Mouse (Mus musculus): ENCODE results near the gene Gm10053. TPM values are rescaled to one million over a fixed set of nuclear protein-coding genes. Genes with fewer than 3 reads are reported as not detected.

Gene Gm10053
- polyA plus RNA-seq, 1 experiment: 14.2 TPM

- no peaks in the 10 kb centered on the region for H3K36me3 ChIP-seq (ENCODE audit: control insufficient read depth, insufficient read depth, low read length)
- no peak within 1 kb of the TSS for H3K27ac ChIP-seq (ENCODE audit: control insufficient read depth, insufficient read depth, low read depth, low read length)
These were observed 13.7 kb upstream of the Gm10053 start, which contains the start of gene Pgm5 for GRCm38 (mm10) chr19:24861612-24862451. Pgm5 (minus strand) TSS chr19:24861855.

DNA sequence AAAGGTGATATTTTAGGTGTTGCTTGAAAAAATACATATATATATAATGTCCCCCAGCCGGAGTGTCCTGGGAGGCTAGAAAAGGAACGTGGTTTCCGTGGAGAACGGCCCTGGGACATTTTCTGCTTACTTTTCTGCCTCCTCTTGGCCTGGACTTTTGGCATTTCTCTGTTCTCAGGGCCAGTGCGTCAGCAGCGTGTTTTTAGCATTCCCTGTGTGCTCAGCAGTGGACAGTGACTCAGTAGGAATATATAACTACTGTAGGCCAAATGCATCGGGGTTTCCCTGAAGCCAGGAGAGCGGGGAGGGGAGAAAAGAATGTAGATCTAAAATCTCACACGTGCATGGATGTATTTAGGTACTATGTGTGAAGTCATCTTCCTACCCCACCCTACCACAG lies 10.1 kb upstream of the Gm10053 start:
- H3K36me3 ChIP-seq (ENCODE audit: control insufficient read depth, insufficient read depth, low read length): no peaks in the 10 kb centered on the region
- H3K27ac ChIP-seq (ENCODE audit: control insufficient read depth, insufficient read depth, low read depth, low read length): no peak overlapping the region
- no peaks in the 10 kb centered on the region for H3K27me3 ChIP-seq (ENCODE audit: control insufficient read depth, insufficient read depth, low read length)
- H3K4me1 ChIP-seq (ENCODE audit: control insufficient read depth, insufficient read depth, low read length): peaks cover 3% of the 10 kb centered on the region; the same call in 1 of the 2 replicates
- no peak overlapping the region for H3K4me3 ChIP-seq (ENCODE audit: control insufficient read depth, low read depth, low read length)
- TF ChIP-seq CTCF (IDR thresholded peaks at IDR 0.05; ENCODE audit: control insufficient read depth, insufficient read depth, insufficient replicate concordance, low read depth, low read length) (no peak), POLR2A (IDR thresholded peaks at IDR 0.05; ENCODE audit: control insufficient read depth, low read depth, low read length) (no peak)

More at GRCm38 (mm10) chr19:24861612-24862451, 13.7 kb upstream of the Gm10053 start, which contains the start of gene Pgm5:
- no peaks in the 10 kb centered on the region for H3K27me3 ChIP-seq (ENCODE audit: control insufficient read depth, insufficient read depth, low read length)
- peaks cover 3% of the 10 kb centered on the region; the same call in 1 of the 2 replicates for H3K4me1 ChIP-seq (ENCODE audit: control insufficient read depth, insufficient read depth, low read length)
- no peak for TF ChIP-seq CTCF (IDR thresholded peaks at IDR 0.05; ENCODE audit: control insufficient read depth, insufficient read depth, insufficient replicate concordance, low read depth, low read length)
- peak within 1 kb of the TSS; percentile 38 for H3K4me3 ChIP-seq (ENCODE audit: control insufficient read depth, low read depth, low read length)

DNA sequence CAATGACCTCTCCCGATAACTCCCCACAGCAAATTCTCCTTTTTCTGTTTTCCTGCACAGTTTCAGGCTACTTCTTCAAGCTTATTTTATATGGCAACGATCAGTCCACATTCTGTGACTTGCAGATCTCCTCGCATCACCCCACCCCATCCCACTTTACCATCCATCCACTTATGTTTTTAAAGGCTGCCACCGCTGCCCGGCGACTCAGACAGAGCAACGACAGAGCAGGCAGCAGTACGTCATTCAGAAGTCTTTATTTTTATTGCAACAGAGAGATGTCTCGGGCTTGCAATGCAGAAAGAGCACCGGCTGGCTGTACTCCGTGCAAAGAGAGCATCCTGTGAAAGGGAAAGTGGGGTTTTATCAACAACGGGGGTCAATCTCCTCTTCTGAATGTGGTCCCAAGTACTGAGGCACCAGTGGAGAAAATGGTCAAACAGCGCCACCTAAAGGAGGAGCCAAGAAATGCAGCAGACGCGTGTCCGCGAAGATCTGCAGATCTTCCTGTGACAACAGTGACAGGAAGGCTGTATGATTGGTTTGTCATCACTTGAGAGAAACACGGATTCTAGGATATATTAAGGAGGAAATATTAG lies 4.3 kb upstream of the Gm10053 start:
- TF ChIP-seq CTCF (IDR thresholded peaks at IDR 0.05; ENCODE audit: control insufficient read depth, insufficient read depth, insufficient replicate concordance, low read depth, low read length) (peak; percentile 98), POLR2A (IDR thresholded peaks at IDR 0.05; ENCODE audit: control insufficient read depth, low read depth, low read length) (no peak)
- no peaks in the 10 kb centered on the region for H3K27me3 ChIP-seq (ENCODE audit: control insufficient read depth, insufficient read depth, low read length)
- peak overlapping the region; percentile 49 for H3K4me3 ChIP-seq (ENCODE audit: control insufficient read depth, low read depth, low read length)
- no peaks in the 10 kb centered on the region for H3K36me3 ChIP-seq (ENCODE audit: control insufficient read depth, insufficient read depth, low read length)
- peaks cover 3% of the 10 kb centered on the region; the same call in 1 of the 2 replicates for H3K4me1 ChIP-seq (ENCODE audit: control insufficient read depth, insufficient read depth, low read length)
- H3K27ac ChIP-seq (ENCODE audit: control insufficient read depth, insufficient read depth, low read depth, low read length): no peak overlapping the region

DNA sequence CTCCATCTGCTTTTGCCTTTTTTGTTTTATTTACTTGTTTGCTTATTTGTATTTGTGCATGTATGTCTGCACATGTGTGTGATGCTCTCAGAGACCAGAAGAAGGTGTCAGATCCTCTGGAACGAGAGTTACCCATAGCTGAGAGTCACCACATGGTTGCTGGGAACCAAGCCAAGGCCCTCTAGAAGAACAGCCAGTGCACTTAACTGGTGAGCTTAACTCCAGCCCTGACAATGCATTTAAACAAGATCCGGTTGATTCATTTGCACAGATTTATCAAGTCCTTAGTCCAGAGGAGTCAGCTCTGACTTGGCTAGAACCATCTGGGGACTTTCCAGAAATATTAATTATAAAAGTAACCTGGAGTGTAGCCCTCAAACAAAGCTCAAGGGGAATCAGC lies 1.6 kb upstream of the Gm10053 start:
- no peaks in the 10 kb centered on the region for H3K36me3 ChIP-seq (ENCODE audit: control insufficient read depth, insufficient read depth, low read length)
- H3K27me3 ChIP-seq (ENCODE audit: control insufficient read depth, insufficient read depth, low read length): no peaks in the 10 kb centered on the region
- H3K4me3 ChIP-seq (ENCODE audit: control insufficient read depth, low read depth, low read length): no peak overlapping the region
- H3K4me1 ChIP-seq (ENCODE audit: control insufficient read depth, insufficient read depth, low read length): peaks cover 3% of the 10 kb centered on the region; the same call in 1 of the 2 replicates
- TF ChIP-seq POLR2A (IDR thresholded peaks at IDR 0.05; ENCODE audit: control insufficient read depth, low read depth, low read length): no peak
- no peak for TF ChIP-seq CTCF (IDR thresholded peaks at IDR 0.05; ENCODE audit: control insufficient read depth, insufficient read depth, insufficient replicate concordance, low read depth, low read length)
- no peak overlapping the region for H3K27ac ChIP-seq (ENCODE audit: control insufficient read depth, insufficient read depth, low read depth, low read length)

DNA sequence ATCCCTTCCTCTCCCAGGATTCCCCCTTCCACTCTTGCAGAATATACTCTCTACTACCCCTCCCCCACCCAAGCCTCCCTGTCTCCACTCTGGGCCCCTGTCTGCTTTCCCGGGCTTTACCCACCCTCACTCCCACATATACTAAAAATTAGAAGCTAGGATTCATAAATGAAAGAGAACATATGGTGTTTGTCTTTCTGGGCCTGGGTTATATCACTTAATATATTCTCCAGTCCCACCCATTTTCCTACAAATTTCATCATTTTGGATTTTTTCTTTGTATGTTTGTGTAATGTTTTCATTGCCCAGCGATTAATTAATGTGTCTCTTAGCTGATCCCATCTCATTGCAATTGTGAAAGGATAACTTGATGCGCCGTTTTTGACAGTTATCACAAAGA lies 5.8 kb downstream of the Gm10053 start:
- H3K27me3 ChIP-seq (ENCODE audit: control insufficient read depth, insufficient read depth, low read length): no peaks in the 10 kb centered on the region
- H3K4me1 ChIP-seq (ENCODE audit: control insufficient read depth, insufficient read depth, low read length): no peaks in the 10 kb centered on the region
- H3K27ac ChIP-seq (ENCODE audit: control insufficient read depth, insufficient read depth, low read depth, low read length): no peak overlapping the region
- TF ChIP-seq POLR2A (IDR thresholded peaks at IDR 0.05; ENCODE audit: control insufficient read depth, low read depth, low read length) (no peak), CTCF (IDR thresholded peaks at IDR 0.05; ENCODE audit: control insufficient read depth, insufficient read depth, insufficient replicate concordance, low read depth, low read length) (no peak)
- H3K36me3 ChIP-seq (ENCODE audit: control insufficient read depth, insufficient read depth, low read length): no peaks in the 10 kb centered on the region
- no peak overlapping the region for H3K4me3 ChIP-seq (ENCODE audit: control insufficient read depth, low read depth, low read length)

GRCm38 (mm10) chr19:24885504-24885903 lies 10.0 kb downstream of the Gm10053 start:
- TF ChIP-seq POLR2A (IDR thresholded peaks at IDR 0.05; ENCODE audit: control insufficient read depth, low read depth, low read length) (no peak), CTCF (IDR thresholded peaks at IDR 0.05; ENCODE audit: control insufficient read depth, insufficient read depth, insufficient replicate concordance, low read depth, low read length) (peak; percentile 61; the same call in 1 of the 2 replicates)
- H3K4me1 ChIP-seq (ENCODE audit: control insufficient read depth, insufficient read depth, low read length): peaks cover 3% of the 10 kb centered on the region; the same call in 1 of the 2 replicates
- H3K27me3 ChIP-seq (ENCODE audit: control insufficient read depth, insufficient read depth, low read length): no peaks in the 10 kb centered on the region
- H3K4me3 ChIP-seq (ENCODE audit: control insufficient read depth, low read depth, low read length): no peak overlapping the region
- no peaks in the 10 kb centered on the region for H3K36me3 ChIP-seq (ENCODE audit: control insufficient read depth, insufficient read depth, low read length)
- no peak overlapping the region for H3K27ac ChIP-seq (ENCODE audit: control insufficient read depth, insufficient read depth, low read depth, low read length)

GRCm38 (mm10) chr19:24886888-24887287 lies 11.4 kb downstream of the Gm10053 start:
- TF ChIP-seq POLR2A (IDR thresholded peaks at IDR 0.05; ENCODE audit: control insufficient read depth, low read depth, low read length) (no peak), CTCF (IDR thresholded peaks at IDR 0.05; ENCODE audit: control insufficient read depth, insufficient read depth, insufficient replicate concordance, low read depth, low read length) (no peak)
- H3K4me3 ChIP-seq (ENCODE audit: control insufficient read depth, low read depth, low read length): no peak overlapping the region
- no peaks in the 10 kb centered on the region for H3K27me3 ChIP-seq (ENCODE audit: control insufficient read depth, insufficient read depth, low read length)
- no peaks in the 10 kb centered on the region for H3K36me3 ChIP-seq (ENCODE audit: control insufficient read depth, insufficient read depth, low read length)
- H3K27ac ChIP-seq (ENCODE audit: control insufficient read depth, insufficient read depth, low read depth, low read length): no peak overlapping the region
- peaks cover 3% of the 10 kb centered on the region; the same call in 1 of the 2 replicates for H3K4me1 ChIP-seq (ENCODE audit: control insufficient read depth, insufficient read depth, low read length)

Data from testis, adult 2 months (tissue).